Mouse (Mus musculus) effector memory CD4-positive, alpha-beta T cell, adult 7 months (primary cell): ENCODE data around the gene Hsf4. TPM values are rescaled to one million over a fixed set of nuclear protein-coding genes. Genes with fewer than 3 reads are reported as not detected.

Experiments
- polyA plus RNA-seq: library from polyadenylated mRNA; unstranded; fragments of 100-300 nt; shearing (Covaris generic); gene quantifications from one replicate; pipeline ENCODE4 v1.2.1, GENCODE M21; 2017

Hsf4 gene
- 0.60 TPM for polyA plus RNA-seq

DNA sequence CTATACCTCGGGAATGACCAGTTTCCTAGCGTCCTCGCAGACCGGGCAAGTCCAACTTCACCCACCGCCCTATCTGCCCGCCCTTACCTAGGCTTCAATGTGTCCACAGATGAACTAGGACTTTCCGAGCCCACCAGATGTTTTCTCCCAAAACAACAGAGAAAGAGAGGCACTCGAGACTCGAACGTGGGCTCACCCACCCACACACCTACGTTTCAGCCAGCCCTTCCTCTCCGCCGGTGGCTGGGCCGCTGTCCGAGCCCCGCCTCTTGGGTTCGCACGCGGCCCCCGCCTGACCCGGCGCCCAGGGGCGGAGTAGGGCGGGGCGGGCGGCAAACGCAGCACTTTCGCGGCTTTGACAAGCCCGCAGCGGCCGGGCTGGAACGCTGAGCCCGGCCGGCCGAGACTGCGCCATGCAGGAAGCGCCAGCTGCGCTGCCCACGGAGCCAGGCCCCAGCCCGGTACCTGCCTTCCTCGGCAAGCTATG, at the start of gene Hsf4:
Gene Hsf4, plus strand, starts transcription at position 341 of the 487 bp plus-strand sequence.

DNA sequence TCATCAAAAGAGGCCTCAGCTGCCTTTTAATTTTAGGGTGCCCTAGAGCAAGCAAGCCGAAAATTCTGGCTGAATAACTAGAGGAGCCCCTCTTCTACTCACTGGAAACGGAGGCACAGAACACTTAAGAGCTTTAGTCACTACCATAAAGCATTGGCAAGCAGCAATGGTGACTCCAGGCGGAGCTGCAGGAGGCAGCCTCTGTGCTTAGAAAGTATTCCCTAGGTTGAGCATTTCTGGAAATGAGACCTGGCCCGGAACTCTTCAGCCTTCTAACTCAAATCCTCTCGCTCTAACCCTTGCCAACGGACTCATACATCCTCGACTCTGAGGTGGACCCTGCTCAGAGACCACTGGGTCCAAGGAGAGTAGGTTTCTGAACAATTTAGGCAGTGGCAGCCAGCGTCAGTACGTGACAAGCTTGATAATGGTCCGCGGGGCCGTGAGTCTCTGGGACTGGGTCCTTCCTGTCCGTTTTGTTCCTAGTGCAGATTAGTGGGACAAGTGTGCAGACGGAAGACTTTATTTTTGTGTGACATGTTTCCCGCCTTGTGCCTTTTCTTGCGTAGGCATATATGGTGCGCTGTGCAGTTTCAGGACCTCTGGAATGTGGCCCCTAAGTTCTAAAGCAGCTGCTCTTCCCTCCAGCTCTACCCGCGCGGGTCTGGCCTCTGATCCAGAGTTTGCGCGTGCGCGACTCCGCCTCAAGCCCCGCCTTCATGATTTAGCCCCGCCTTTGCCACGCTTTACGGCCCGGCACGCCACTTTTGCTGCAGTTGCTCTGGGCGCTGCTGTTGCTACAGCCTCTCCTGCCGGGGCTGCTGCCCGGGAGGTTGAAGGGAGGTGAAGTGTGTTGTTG, 45.0 kb upstream of the Hsf4 start, which contains the start of gene D230025D16Rik:
Gene D230025D16Rik, plus strand, starts transcription at position 733 of the 859 bp plus-strand sequence.

DNA sequence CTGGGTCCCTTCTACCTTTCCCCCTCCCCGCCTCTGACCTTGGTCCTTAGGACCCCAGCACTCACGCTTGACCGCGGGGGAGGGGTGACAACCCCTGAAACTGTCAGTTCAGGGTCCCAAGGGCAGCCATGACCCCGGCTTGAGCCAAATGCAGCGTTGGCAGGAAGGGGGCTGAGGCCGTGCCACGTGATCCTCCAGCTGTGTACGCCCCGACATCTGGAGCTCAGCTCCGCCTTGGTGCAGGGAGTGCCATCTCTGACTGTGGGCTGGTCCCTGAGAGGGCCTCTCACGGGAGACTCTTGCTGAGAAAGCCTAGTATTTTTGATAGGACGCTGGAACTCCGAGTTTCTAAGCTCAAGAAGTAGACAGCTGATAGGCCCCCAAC, 14.6 kb upstream of the Hsf4 start, which contains the start of gene B3gnt9:
Gene B3gnt9, minus strand, starts transcription at position 188 of the 385 bp plus-strand sequence.

DNA sequence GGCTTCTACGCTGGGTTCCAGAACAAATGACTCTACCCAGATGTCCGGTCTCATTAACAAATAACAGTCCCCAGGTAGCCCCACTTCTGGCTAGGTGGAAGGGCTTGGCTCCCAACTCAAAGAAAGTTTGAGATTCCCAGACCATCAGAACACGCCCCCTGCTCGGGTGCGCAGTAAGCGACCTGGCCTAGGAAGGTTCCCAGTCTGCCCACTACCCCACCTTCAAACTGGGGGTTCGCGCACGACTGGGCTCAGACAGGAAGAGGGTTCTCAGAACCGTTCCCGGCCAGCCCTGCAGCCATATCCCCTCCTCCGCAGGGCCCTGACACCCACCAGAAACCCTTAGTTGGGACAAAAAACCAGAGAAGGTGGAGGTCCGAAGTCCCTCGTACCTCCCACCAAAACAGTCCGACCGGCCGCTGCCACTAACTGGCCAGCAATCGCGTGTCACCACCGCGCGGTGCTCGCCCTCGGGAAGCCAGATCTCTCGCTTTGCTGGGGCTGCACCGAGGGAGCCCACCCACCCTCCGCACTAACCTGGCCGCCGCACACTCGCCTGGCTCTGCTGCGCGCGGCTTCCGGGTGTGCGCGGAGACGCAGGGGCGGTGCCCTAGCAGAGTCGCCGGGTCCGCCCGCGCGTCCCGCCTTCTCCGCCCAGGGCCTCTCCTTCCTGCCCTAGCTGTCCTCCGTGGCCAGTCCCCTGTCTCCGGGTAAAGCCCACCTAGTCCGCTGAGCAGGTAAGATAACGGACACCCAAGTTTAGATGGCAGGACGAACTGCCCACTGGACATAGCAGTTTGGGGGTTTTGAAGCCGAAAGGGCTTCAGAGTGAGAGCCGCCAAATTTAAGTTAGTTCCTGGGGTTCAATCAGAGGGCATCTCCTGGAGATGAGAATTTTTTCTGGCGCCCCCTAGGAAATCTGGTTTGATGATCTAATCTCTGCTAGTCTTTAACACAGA, 5.3 kb upstream of the Hsf4 start, which contains the start of the genes Tradd and Fbxl8:
Gene Tradd, minus strand, starts transcription at position 586 of the 959 bp plus-strand sequence.
Gene Fbxl8, plus strand, starts transcription at position 625 of the 959 bp plus-strand sequence.

DNA sequence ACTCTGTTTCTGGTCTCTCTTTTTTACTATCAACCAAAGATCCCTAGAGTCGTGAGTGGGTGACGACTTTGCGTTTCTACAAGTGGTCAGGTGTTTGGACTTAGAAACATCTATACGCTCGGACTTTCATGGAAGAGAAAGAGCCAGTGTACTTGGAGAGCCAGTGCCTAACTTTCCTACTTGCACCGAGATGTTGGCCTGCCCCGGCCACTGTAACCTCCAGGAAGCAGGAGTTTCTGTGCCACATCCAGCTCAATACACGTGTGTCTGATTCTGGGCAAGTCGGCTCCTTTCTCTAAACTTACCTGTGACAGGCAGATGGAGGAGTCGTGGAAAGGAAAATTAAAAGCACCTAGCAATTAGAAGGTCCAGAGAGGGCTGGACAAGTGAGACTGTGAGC, 6.2 kb downstream of the Hsf4 start, which contains the start of gene Nol3:
Gene Nol3, plus strand, starts transcription at position 301 of the 400 bp plus-strand sequence.

DNA sequence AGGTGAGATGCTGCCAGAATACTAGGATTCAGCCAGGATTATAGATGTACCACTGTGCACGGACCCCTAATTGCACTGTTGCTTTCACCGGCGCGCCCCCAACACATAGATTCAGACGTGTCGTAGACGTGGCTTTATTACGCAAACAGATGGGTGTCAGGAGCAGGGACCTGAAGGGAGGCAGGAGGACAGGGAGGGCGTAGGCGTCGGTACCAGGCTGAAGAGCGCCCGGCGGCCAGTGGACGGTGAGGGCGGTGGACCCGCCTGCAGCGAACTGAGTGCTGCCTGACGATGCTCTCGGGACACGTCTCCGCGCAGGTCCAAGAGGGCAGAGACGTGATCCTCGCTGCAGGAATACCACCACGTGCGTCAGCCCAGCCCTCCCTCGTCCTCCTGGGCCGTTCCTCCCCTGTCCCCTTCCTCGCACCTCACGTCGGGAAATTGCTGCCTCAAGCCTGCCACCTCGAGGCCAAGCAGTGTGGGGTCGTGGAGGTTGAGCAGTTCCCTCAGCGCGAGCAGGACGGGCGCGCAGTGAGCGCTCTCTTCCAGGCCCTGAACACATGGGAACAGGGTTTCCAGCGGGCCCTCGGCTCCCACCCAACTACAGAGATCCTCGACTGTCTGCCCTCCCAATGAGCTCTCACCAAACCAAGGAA, 20.3 kb downstream of the Hsf4 start, which contains the start of gene 4931428F04Rik:
Gene 4931428F04Rik, minus strand, starts transcription at position 60 of the 656 bp plus-strand sequence.

DNA sequence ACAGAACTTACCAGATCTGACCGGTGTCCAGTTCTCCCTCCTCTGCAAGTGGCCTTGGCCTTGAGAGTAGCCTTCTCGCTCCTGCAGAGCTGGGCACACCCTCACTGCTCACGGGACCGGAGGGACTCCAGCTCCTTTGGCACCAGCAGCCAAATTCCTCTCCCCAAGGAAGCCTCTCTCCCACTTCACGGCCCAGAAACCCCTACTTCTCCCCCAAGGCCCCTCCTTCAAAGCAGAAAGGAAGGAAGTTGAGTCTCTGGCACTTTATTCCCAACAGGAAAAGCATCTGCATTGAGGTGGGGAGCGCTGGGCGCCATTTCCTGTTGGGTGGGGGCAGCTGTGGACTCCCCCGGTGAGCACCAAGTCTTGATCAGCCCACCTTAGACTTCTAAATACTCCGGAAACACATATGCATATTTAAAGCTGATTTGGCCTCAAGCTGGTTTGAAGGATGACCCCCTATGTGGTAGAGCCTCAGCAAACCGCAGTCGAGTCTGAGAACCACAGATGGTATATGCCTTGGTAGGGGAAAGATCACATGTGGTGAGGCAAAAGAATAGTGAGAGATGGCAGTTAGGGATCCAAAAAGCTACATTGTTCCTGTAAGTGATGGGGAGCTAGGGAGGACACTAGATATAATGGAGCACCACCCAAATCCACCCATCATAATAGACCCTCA, 26.4 kb downstream of the Hsf4 start, which contains the start of gene Exoc3l:
Gene Exoc3l, minus strand, starts transcription at position 207 of the 679 bp plus-strand sequence.

DNA sequence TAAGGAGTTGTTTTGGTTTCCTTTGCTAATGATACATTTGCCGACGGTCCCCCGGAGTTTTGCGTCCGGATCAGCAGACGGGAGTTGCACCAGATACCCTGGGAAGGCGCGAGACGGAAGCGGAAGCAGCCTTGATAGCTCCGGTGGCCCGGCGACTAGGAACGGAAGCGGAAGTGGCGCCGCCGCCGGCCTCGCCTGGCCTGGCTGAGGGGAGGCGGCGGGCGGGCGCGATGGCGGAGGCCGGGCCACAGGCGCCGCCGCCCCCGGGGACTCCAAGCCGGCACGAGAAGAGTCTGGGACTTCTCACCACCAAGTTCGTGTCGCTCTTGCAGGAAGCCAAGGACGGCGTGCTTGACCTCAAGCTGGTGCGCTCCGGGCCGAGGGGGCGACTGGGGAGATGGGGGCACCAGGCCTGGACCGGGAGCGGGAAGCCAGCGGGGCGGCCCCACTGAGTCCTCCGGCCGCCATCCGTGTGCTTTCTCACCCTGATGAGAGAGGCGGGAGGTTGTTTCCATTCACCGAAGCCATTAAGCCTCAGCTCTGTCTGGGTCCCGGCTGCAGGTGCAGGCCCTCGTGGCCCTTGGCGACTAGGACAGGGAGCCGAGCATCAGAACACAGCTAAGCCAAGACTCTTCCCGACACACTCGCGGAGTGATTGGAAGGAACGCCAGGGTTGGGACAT, 28.1 kb downstream of the Hsf4 start, which contains the start of gene E2f4:
Gene E2f4, plus strand, starts transcription at position 153 of the 682 bp plus-strand sequence.

DNA sequence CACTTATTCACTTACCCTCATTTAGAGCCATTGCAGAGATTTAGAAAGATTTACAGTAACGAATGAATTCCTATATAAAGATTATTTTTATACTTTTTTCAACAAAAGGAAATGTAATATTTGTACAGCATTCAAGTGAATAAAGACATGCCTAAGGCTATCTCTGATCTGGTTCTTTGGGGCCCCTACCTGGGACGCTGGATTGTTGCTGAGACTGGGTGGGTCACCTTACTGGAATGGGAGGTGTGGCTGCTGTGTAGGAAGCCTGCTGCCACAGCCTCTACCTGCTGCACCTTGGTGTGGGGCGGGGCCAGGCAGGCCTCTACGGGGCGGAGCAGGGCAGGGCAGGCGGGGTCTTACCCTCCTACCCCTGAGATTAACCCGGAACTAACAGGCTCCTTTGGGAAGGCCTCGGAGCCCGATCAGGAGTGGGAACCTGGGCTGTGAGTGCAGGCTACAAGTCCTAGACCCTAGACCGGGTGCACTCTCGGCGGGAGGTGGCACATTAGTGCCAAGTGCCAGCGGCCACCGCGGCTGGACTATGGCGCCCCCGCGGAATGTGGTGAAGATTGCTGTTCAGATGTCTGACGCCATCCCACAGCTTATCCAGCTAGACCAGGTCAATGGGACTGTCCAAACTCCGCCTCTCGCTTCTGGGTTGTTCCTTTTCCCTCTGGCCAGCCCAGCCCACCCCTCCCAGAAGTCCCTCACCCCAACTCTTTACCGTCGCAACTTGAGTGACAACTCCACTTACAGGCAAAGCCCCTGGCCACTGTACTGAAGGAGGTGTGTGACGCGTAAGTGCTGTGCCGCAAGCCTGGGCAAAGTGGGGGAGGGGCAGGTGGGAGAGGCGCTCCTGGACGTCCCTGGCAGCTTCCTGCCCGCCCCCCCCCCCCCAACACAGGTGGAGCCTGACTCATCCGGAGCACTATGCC, 35.9 kb downstream of the Hsf4 start, which contains the start of gene Elmo3:
Gene Elmo3, plus strand, starts transcription at position 391 of the 935 bp plus-strand sequence.

Other genes with a start within 250 kb of the Hsf4 start
- not detected for gene Ces3a, start 221.2 kb upstream of the Hsf4 start, polyA plus RNA-seq
- gene Ces3b, start 186.0 kb upstream of the Hsf4 start, polyA plus RNA-seq, result not detected
- 0.30 TPM for gene Ces4a, start 138.0 kb upstream of the Hsf4 start, polyA plus RNA-seq
- 87.2 TPM for gene Cbfb, start 99.1 kb upstream of the Hsf4 start, polyA plus RNA-seq
- gene D230025D16Rik, start 44.7 kb upstream of the Hsf4 start, polyA plus RNA-seq, result 19.5 TPM
- 0.48 TPM for gene B3gnt9, start 14.6 kb upstream of the Hsf4 start, polyA plus RNA-seq
- 41.6 TPM for gene Tradd, start 5.2 kb upstream of the Hsf4 start, polyA plus RNA-seq
- 12.7 TPM for gene Fbxl8, start 5.2 kb upstream of the Hsf4 start, polyA plus RNA-seq
- gene Nol3, start 6.3 kb downstream of the Hsf4 start, polyA plus RNA-seq, result not detected
- 2.6 TPM for gene 4931428F04Rik, start 20.1 kb downstream of the Hsf4 start, polyA plus RNA-seq
- gene Exoc3l, start 26.3 kb downstream of the Hsf4 start, polyA plus RNA-seq, result 3.5 TPM
- gene E2f4, start 27.9 kb downstream of the Hsf4 start, polyA plus RNA-seq, result 138 TPM
- 5.7 TPM for gene Elmo3, start 35.8 kb downstream of the Hsf4 start, polyA plus RNA-seq
- 0.20 TPM for gene Lrrc29, start 56.5 kb downstream of the Hsf4 start, polyA plus RNA-seq
- gene Tmem208, start 56.6 kb downstream of the Hsf4 start, polyA plus RNA-seq, result 51.8 TPM
- gene Fhod1, start 78.2 kb downstream of the Hsf4 start, polyA plus RNA-seq, result 0.50 TPM
- gene Slc9a5, start 79.0 kb downstream of the Hsf4 start, polyA plus RNA-seq, result 0.10 TPM
- gene Plekhg4, start 103.5 kb downstream of the Hsf4 start, polyA plus RNA-seq, result 0.89 TPM
- gene Kctd19, start 143.7 kb downstream of the Hsf4 start, polyA plus RNA-seq, result 0.29 TPM
- gene Lrrc36, start 143.8 kb downstream of the Hsf4 start, polyA plus RNA-seq, result not detected
- gene Tppp3, start 201.7 kb downstream of the Hsf4 start, polyA plus RNA-seq, result 0.99 TPM
- 5.9 TPM for gene Zdhhc1, start 227.1 kb downstream of the Hsf4 start, polyA plus RNA-seq
- 0.96 TPM for gene Hsd11b2, start 249.0 kb downstream of the Hsf4 start, polyA plus RNA-seq